Mouse (Mus musculus) testis, adult 2 months (tissue): ENCODE data around the gene Pgs1.

Source experiments
- CTCF ChIP-seq: fragments of 200-500 bp; IDR thresholded peaks from 2 replicates; pipeline ENCODE4 v1.5.1; 2012; ENCODE audit warnings: low read depth, mild to moderate bottlenecking, inconsistent platforms, low read length, moderate library complexity; ENCODE audit not compliant: control insufficient read depth, insufficient read depth, insufficient replicate concordance
- POLR2A ChIP-seq: fragments of 200-500 bp; IDR thresholded peaks from 2 replicates; pipeline ENCODE4 v1.6.1; 2012; ENCODE audit warnings: low read depth, mild to moderate bottlenecking, inconsistent platforms, low read length, moderate library complexity; ENCODE audit not compliant: control insufficient read depth

- TF ChIP-seq CTCF: no peak
- TF ChIP-seq POLR2A: no peak
These were observed 21.0 kb upstream of the Pgs1 start for GRCm38 (mm10) chr11:117965052-117965451.
